Mouse (Mus musculus) liver, postnatal 0 days (tissue): Measurements from ENCODE around the gene Sipa1l3. TPM values are rescaled to one million over a fixed set of nuclear protein-coding genes. Genes with fewer than 3 reads are reported as not detected.

Experiments used
- ATAC-seq: fragments of 200-750 bp; cut with Nextera tagmentation; 2 replicates; pipeline ENCODE4 v1.8.0; 2017; ENCODE audit warnings: mild to moderate bottlenecking, moderate library complexity
- DNase-seq: peaks from one replicate; pipeline ENCODE4 v3.0.0-alpha.2; 2016
- H3K27ac ChIP-seq: fragments of 300-500 bp; sonication (generic); 2 replicates; pipeline ENCODE4 v1.5.1; 2014; ENCODE audit warnings: antibody characterized with exemption, moderate library complexity, mild to moderate bottlenecking, low read depth
- H3K27me3 ChIP-seq: fragments of 300-500 bp; sonication (generic); 2 replicates; pipeline ENCODE4 v1.6.1; 2014; ENCODE audit warnings: low read length, control low read depth, mixed read lengths; ENCODE audit not compliant: insufficient read depth
- H3K36me3 ChIP-seq: fragments of 300-500 bp; sonication (generic); replicated peaks from 2 replicates; pipeline ENCODE4 v1.6.1; 2014; ENCODE audit warnings: mild to moderate bottlenecking, control low read depth, low read length, moderate library complexity, mixed read lengths; ENCODE audit not compliant: insufficient read depth
- H3K4me1 ChIP-seq: fragments of 300-500 bp; sonication (generic); 2 replicates; pipeline ENCODE4 v1.6.1; 2014; ENCODE audit warnings: antibody characterized with exemption, mild to moderate bottlenecking, control low read depth; ENCODE audit not compliant: insufficient read depth
- H3K4me2 ChIP-seq: fragments of 300-500 bp; sonication (generic); 2 replicates; pipeline ENCODE4 v1.6.1; 2014; ENCODE audit warnings: low read depth, mild to moderate bottlenecking, low read length, moderate library complexity, mixed read lengths
- H3K4me3 ChIP-seq: fragments of 300-500 bp; sonication (generic); 2 replicates; pipeline ENCODE4 v1.5.1; 2014; ENCODE audit warnings: low read depth, low read length
- H3K9ac ChIP-seq: fragments of 300-500 bp; sonication (generic); replicated peaks from 2 replicates; pipeline ENCODE4 v1.6.1; 2014; ENCODE audit warnings: mild to moderate bottlenecking, moderate library complexity
- H3K9me3 ChIP-seq: fragments of 300-500 bp; sonication (generic); 2 replicates; pipeline ENCODE4 v1.6.1; 2016; ENCODE audit warnings: mild to moderate bottlenecking, control low read depth, low read length, mixed read lengths
- CTCF ChIP-seq: sonication (generic); IDR thresholded peaks from 2 replicates; pipeline ENCODE4 v1.5.1; 2016; ENCODE audit warnings: antibody characterized with exemption, low read depth
- EP300 ChIP-seq: IDR thresholded peaks from 2 replicates; pipeline ENCODE4 v1.6.1; 2016; ENCODE audit warnings: antibody characterized with exemption, low read depth, mild to moderate bottlenecking
- WGBS: fragments of 180-500 bp; shearing (Covaris S2); extraction: QIAGEN DNeasy Blood & Tissue Kit; methylation state at CpG from one replicate; pipeline ENCODE4 v1.1.7; 2014; ENCODE audit not compliant: insufficient replicate concordance; 5-methylcytosine and 5-hydroxymethylcytosine counted together
- polyA plus RNA-seq: library from polyadenylated mRNA; unstranded; fragments of >200 nt; fragmentation: Nextera tagmentation; extraction: Ambion mirVana; gene quantifications from 2 replicates; pipeline ENCODE4 v1.2.1, GENCODE M21; 2015

Gene Sipa1l3
- polyA plus RNA-seq, 1 experiment from 2014 or later: 1.7 TPM

GRCm38 (mm10) chr7:29395179-29395578, 123.3 kb downstream of the Sipa1l3 start:
- no peak for TF ChIP-seq EP300
- no peak for TF ChIP-seq CTCF
- no peaks in the 10 kb centered on the region for H3K9me3 ChIP-seq
- DNase-seq: no peak
- H3K27ac ChIP-seq: no peak overlapping the region
- peaks cover 27% of the 10 kb centered on the region; the same call in 1 of the 2 replicates for H3K36me3 ChIP-seq
- H3K4me2 ChIP-seq: no peak overlapping the region
- no peak for ATAC-seq
- no peak overlapping the region for H3K9ac ChIP-seq
- H3K4me3 ChIP-seq: no peak overlapping the region
- H3K27me3 ChIP-seq: no peaks in the 10 kb centered on the region
- whole genome bisulfite sequencing: 88% methylated on average over 4 of the region's 4 CpGs
- H3K4me1 ChIP-seq: no peaks in the 10 kb centered on the region; the same call in 1 of the 2 replicates

DNA sequence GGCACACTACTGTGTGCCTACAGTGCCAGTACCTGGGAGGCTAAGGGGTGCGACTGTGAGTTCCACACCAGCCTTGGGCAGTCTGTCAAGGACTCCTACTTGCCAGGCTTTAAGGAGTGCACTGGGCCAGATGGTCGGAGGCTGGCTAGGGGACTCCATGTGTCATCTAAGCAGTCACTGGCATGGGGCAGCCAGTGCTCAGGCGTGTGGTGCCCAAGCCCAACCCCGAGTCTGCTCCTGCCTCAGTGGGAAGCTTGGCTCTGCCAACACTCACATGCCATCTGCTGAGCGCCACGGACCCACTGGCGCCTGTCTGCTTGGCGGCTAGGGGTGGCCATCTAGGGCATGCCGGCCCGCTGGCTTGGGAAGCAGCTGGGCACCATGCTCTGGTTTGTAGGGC, 125.1 kb downstream of the Sipa1l3 start:
- ATAC-seq: no peak
- DNase-seq: no peak
- H3K4me3 ChIP-seq: no peak overlapping the region
- no peaks in the 10 kb centered on the region for H3K9me3 ChIP-seq
- no peak overlapping the region for H3K27ac ChIP-seq
- no peak overlapping the region for H3K4me2 ChIP-seq
- no peaks in the 10 kb centered on the region for H3K27me3 ChIP-seq
- no peak overlapping the region for H3K9ac ChIP-seq
- peaks cover 20% of the 10 kb centered on the region; the same call in 1 of the 2 replicates for H3K36me3 ChIP-seq
- WGBS: 82% methylated on average over 10 of the region's 10 CpGs
- TF ChIP-seq EP300 (no peak), CTCF (no peak)
- H3K4me1 ChIP-seq: no peaks in the 10 kb centered on the region; the same call in 1 of the 2 replicates

DNA sequence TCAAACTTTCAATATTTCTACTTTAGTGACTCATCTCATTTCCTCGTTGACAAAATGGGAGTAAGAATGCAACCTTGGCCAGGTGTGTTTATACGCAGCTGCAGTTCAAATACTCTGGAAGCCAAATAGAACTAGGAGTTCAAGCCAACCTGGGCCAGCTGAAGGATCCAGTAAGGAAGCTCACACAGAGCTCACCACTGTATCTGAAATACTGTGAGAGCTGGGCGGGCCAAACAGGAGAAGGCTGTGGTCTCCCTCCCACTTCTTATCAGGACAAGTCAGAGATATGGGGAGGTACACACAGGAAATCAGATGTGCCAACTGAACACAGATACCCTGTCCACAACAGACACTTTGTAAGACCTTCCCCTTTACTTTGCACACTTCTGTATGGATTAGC, 125.6 kb downstream of the Sipa1l3 start:
- peaks cover 20% of the 10 kb centered on the region; the same call in 1 of the 2 replicates for H3K36me3 ChIP-seq
- H3K9ac ChIP-seq: no peak overlapping the region
- ATAC-seq: peak; percentile 17; the same call in 1 of the 2 replicates
- no peaks in the 10 kb centered on the region for H3K9me3 ChIP-seq
- 43% methylated on average over 3 of the region's 3 CpGs for WGBS
- H3K27me3 ChIP-seq: no peaks in the 10 kb centered on the region
- H3K4me1 ChIP-seq: no peaks in the 10 kb centered on the region; the same call in 1 of the 2 replicates
- H3K4me3 ChIP-seq: no peak overlapping the region
- H3K4me2 ChIP-seq: no peak overlapping the region
- TF ChIP-seq EP300: no peak
- no peak for DNase-seq
- H3K27ac ChIP-seq: no peak overlapping the region

DNA sequence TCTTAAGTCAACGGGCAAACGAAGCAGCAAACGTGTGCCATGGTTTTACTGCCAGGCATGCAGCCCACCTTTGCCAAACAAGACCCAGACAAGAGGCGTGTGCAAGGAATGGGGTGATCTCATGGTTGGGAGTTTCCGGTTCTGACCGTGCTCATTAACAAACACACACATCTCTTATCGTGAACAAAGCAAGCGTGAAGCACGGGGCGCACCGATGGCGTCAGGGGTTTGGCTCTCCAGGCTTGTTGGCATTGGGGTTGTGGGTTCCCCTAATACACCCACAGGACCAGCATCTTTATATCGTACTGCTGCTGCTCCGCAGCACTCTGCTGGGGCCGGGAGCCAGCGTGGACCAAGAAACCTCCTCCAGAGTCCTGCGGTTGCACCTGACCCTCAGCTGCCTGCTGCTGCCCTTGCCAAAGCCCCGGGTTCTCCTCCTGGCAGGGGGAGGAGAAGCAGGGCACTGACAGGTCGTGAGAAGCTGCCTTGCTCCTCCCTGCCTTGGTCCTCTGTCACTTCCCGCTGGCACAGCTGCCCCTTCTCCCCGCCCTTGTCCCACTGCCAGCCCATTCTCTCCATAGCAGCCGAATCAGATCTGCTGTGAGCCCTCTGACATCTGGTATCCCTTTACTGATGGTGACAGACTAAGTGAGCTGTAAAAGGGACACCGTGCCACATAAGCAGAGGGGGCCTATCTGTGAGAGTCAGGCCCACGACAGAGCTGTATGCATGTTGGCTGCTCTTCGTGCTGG, 126.5 kb downstream of the Sipa1l3 start:
- DNase-seq: no peak
- WGBS: 71% methylated on average over 25 of the region's 25 CpGs

DNA sequence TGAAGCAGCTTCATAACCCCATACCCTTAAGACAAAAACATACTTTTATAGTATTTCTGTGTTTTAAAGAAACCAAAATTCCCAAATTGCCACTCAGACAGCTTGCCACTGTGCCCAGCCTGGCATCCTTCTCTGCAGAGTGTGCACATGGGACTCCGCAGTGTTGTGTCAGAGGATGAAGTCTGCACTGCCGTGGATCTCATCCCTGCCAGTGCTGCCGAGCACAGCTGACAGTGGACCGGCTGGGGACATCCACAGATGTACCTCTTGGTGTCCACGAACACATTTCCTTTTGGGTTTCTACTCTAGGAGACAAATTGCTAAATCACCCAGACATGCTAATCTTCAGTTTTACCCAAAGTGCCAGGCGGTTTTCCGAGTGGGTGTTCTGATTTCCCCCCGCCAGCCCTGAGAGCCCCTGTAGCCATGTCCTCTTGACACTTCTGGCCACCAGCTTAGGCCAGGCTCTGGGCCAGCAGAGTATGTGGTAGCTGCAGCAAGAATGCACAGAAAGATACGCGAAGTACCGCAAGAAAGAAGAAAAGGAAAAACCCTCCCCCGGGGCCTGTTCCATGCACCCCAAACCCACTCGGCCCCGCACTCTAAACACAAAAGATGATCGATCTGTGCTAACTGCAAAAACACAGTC, 127.2 kb downstream of the Sipa1l3 start:
- H3K4me3 ChIP-seq: no peak overlapping the region
- H3K27ac ChIP-seq: no peak overlapping the region
- H3K27me3 ChIP-seq: no peaks in the 10 kb centered on the region
- DNase-seq (no peak), ATAC-seq (no peak)
- no peak overlapping the region for H3K9ac ChIP-seq
- H3K4me1 ChIP-seq: no peaks in the 10 kb centered on the region; the same call in 1 of the 2 replicates
- no peaks in the 10 kb centered on the region for H3K9me3 ChIP-seq
- TF ChIP-seq CTCF (no peak), EP300 (no peak)
- no peak overlapping the region for H3K4me2 ChIP-seq
- H3K36me3 ChIP-seq: peaks cover 17% of the 10 kb centered on the region
- 85% methylated on average over 15 of the region's 15 CpGs for WGBS

More for the DNA sequence above, 126.5 kb downstream of the Sipa1l3 start:
- Histone ChIP-seq H3K9ac (no peak overlapping the region), H3K4me3 (no peak overlapping the region), H3K36me3 (peaks cover 20% of the 10 kb centered on the region), H3K27me3 (no peaks in the 10 kb centered on the region), H3K4me2 (no peak overlapping the region), H3K4me1 (no peaks in the 10 kb centered on the region; the same call in 1 of the 2 replicates), H3K27ac (no peak overlapping the region), H3K9me3 (no peaks in the 10 kb centered on the region)
- no peak for ATAC-seq
- no peak for TF ChIP-seq EP300

DNA sequence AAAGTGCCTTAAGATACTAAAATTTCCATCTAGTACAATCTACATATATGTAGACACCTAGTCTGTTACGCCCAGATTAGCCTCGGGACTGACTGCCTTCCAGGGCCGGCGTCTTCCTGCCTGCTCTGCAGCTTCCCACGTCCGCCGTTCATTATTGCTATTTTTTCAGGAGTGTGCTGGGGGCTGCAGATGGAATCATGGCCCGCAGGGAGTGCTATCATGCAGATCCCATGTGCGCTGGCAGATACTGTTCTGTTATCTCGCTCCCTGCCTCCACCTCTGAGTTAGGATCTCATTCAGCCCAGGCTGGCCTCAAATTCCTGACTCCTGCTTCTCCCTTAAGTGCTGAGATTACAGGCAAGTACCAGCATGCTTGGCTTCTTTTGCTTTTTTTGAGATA, 128.2 kb downstream of the Sipa1l3 start:
- peaks cover 17% of the 10 kb centered on the region for H3K36me3 ChIP-seq
- DNase-seq (no peak), ATAC-seq (no peak)
- no peak overlapping the region for H3K4me3 ChIP-seq
- H3K4me2 ChIP-seq: no peak overlapping the region
- no peaks in the 10 kb centered on the region for H3K27me3 ChIP-seq
- 60% methylated on average over 10 of the region's 10 CpGs for WGBS
- TF ChIP-seq EP300 (no peak), CTCF (no peak)
- no peak overlapping the region for H3K27ac ChIP-seq
- H3K4me1 ChIP-seq: no peaks in the 10 kb centered on the region; the same call in 1 of the 2 replicates
- H3K9me3 ChIP-seq: no peaks in the 10 kb centered on the region
- H3K9ac ChIP-seq: no peak overlapping the region
